Comparison of ENCODE assay signal across 11 mouse cellular contexts in genomic region chr17:4884761-4885160, GRCm38 (mm10).
DNase-seq lines count a peak whose midpoint lies in the region; TF ChIP-seq lines count a peak whose summit lies in the region.
"Had no signal": no experiment of that assay in that cellular context is flagged by ENCODE, and none has a peak within 500 bp of the region (broad histone marks: within the 10 kb centered on the region; RNA-seq: fewer than 3 reads in every experiment).

No protein-coding gene starts in this region.

- no peaks in the 10 kb centered on the region for H3K4me1 ChIP-seq in kidney, adult 2 months (ENCODE audit: control insufficient read depth, insufficient read depth, low read length)
- H3K4me1 ChIP-seq: heart, embryonic 13.5 days had no signal

- no peak overlapping the region for H3K27ac ChIP-seq in kidney, adult 2 months (ENCODE audit: insufficient read depth, low read depth, low read length)
- H3K27ac ChIP-seq: heart, embryonic 13.5 days had no signal

- WGBS in kidney, adult 2 months, result 80% methylated on average over 3 of the region's 3 CpGs

- no peak for TF ChIP-seq POLR2A in kidney, adult 2 months (IDR thresholded peaks at IDR 0.05; ENCODE audit: low read depth, low read length)

- peak; percentile 49 for DNase-seq in adrenal gland, postnatal 14 days
- DNase-seq in adrenal gland, postnatal 4 days (ENCODE audit: low spot score in 2 of 2), result no peak
- no peak for DNase-seq in kidney, adult 2 months
- DNase-seq in kidney, adult 8-10 months, result no peak
- DNase-seq in thymus, postnatal 4 days, result peak; percentile 47
- no peak for DNase-seq in thymus, postnatal 36 days
- DNase-seq in right cerebral cortex, postnatal 36 days (ENCODE audit: low spot score in 2 of 2), result no peak
- DNase-seq in layer of hippocampus, postnatal 36 days, result no peak
- DNase-seq: cerebellum, postnatal 25 days had no signal

- H3K36me3 ChIP-seq in kidney, adult 2 months (ENCODE audit: control insufficient read depth, insufficient read depth, low read length), result no peaks in the 10 kb centered on the region
- H3K36me3 ChIP-seq: heart, embryonic 13.5 days had no signal

- TF ChIP-seq CTCF in kidney, adult 2 months (conservative IDR thresholded peaks at IDR 0.05; ENCODE audit: insufficient read depth, insufficient read length, low read depth, low read length), result 0 out of 2 replicates have a peak, but pooled peaks have one; percentile 11

- no peaks in the 10 kb centered on the region for H3K27me3 ChIP-seq in kidney, adult 2 months (replicated peaks; ENCODE audit: control insufficient read depth, insufficient read depth, low read length)
- H3K27me3 ChIP-seq: heart, embryonic 13.5 days had no signal

- H3K4me3 ChIP-seq in kidney, adult 2 months (ENCODE audit: insufficient read depth, low read depth, low read length), result no peak overlapping the region
- H3K4me3 ChIP-seq: heart, embryonic 13.5 days; myocyte had no signal

Comparison
In these comparisons a context has a peak if more than half of its experiments do, and no peak if none do; other contexts are left out.
1. DNase-seq: peak in adrenal gland, postnatal 14 days (single experiment) and thymus, postnatal 4 days (single experiment); none in adrenal gland, postnatal 4 days (0 of 2), kidney, adult 2 months (single experiment), kidney, adult 8-10 months (0 of 2), thymus, postnatal 36 days (0 of 2), right cerebral cortex, postnatal 36 days (0 of 2) and layer of hippocampus, postnatal 36 days (0 of 2).